Mouse (Mus musculus) cerebellum, postnatal 10 days (tissue): Measurements from ENCODE around the gene Rnf220.
A peak's percentile ranks its signal among the peaks of the same experiment; 100 is the strongest.

Experiments used
- DNase-seq, 2 experiments: peaks; one replicate each; pipeline ENCODE4 v3.0.0; 2021; ENCODE audit warnings: mixed read lengths in 2 of 2

Gene Rnf220

DNA sequence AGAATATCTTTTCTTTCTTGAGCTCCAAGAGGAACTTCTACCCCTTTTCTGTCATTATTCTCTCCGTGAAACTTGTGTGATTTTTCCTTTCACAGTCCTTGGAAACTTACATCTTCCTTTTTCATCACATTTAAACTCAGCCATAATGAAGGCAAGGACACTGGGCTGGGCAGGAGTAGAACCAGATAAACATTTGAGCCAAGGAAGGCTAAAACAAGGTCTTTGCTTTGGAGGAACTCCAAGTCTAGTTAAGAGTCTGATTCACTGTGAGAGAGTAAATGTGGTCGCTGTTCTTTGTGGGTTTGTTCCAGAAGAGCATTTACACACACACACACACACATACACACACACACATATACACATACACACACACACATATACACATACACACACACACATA, 205.2 kb downstream of the Rnf220 start:
- no peak for DNase-seq

DNA sequence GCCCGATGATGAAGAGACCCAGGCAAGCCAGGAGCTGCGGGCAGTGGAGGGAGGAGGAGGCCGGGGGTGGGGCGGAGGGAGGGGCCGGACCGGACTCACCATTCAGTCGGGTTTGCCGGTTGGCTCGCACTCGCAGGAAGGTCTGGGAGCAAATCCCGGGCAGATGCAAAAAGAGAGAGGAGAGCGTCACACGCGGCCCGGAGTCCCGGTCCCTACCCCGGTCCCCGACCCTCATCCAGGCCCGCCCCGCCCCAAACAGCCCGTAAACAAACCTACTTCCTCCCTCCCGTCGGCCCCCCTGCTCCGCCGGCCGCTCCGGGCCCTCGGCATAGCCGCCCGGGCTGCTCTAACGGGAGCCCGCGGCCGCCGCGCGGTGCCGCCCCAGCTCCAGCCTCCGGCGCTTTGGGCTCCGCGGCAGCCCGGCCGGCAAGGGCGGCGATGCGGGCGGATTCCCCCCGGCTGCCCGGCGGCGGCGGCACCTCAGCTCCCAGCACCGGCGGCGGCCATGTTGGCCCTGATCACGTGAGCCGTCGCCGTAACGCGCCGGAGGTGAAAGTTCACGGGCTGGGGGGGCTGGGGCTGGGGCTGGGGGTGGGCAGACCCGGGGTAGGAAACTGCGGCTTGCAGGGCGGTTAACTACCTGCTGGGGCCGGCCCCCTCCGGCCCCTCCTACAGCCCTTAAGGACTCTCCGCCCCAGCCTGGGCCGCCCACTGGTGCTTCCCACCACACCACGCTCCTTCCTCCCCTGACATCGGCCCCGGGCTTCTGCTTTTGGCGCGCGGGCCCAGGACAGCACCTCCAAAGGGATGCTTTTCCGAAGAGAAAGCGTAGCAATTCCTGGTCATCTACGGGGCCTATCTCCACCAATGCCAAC, 207.7 kb downstream of the Rnf220 start:
- DNase-seq, result peak; percentile 87 to 89

DNA sequence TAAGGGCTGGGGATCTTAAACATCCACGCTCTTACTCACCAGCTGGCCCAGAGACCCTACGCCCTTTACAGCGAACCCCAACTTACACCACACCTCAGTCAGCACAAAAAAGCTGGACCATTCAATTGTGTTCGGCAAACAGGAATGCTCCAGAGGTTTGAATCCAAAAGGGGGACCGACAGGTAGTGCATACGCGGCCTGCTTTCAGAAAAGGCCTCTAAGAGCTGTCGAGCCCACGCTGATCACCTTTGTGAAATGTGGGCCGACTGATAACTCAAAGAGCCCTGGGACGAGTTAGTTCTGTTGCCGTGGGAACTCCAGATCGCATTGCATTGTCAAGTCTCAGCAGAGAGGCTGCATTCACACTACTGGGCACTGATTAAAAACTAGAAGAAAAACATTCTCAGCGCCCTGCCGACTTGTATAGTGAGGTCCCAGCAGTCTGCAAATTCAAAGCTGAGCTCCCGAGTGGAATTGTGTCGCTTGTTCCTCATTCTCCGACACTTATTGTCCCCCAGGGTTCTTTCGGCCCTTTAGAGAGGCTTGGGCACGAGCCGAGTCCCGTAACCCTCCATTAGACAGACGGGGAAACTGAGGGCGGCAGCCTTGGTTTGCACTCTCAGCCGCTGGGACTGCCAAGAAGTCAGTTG, 208.4 kb downstream of the Rnf220 start:
- no peak for DNase-seq

- no peak for DNase-seq
Observed at GRCm38 (mm10) chr4:117284363-117284762, 212.5 kb downstream of the Rnf220 start.

- peak; percentile 82 to 90 for DNase-seq
Observed at GRCm38 (mm10) chr4:117283271-117284191, 213.3 kb downstream of the Rnf220 start.

GRCm38 (mm10) chr4:117281090-117281845, 215.6 kb downstream of the Rnf220 start:
- no peak for DNase-seq

DNA sequence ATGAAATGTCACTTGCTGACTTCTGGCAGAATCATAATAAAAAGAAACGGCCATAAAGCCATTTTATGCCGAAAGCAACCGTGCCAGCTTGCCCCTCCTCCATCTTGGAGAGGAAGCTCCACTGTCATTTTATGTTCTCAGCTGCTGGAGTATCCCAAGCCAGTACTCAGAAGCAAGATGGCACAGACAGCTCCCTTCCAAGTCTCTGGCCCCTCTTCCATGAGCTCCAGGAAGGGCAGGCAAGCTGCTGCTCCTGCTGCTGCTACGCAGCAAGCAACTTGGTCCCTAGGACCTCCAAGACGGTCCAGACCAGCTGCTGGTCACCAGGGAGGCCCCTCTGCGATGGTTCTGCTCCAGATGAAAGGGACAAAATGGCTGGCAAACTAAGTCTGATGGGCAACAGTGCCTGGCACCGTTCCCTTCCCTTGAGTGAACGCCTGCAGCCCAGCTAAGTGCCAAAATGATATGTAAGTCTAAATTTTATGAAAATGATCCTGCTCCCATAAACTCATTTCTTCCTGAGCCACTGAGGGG, 216.4 kb downstream of the Rnf220 start:
- DNase-seq, result peak in 1 of 2 experiments; percentile 56

- peak in 1 of 2 experiments; percentile 52 for DNase-seq
Observed at GRCm38 (mm10) chr4:117279253-117279642, 217.6 kb downstream of the Rnf220 start.

DNA sequence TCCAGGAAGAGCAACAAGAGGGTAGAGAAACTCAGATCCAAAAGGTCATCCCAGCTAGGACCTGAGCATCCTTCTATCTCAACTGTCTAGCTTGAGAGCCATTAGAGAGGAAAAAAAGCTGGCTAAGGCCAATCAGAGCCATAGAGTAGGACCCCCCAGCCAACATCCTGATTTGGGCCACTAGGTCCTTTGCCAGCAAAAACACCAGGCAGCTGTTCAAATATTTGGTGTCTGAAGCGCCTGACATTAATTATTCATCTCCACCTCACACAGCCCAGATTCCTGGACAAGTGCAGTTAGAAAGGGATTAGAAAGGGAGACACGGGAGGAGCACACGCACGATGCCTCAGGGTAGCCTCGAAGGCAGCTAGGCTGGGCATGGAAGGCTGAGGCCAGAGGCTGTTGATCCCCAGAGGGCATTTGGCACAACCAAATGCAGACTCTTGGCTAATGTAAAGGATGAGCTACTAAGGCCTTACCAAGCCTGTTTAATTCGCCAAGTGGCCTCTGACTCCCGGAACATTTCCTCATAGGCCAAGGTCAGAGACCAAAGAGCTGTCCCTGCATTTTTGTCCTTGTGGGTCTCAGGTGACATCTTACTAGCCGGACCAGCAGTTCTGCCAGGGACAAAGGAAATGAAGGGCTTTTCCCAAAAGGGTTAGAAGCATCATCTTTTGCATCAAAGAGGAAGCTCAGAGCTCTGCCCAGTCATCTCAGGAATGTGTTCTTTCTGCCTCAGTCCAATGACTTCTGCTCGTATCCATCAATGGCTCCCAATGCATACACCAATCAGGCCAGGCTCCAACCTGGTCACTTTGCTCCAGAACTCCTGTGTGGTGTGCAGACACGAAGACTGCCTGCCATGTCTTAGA, 218.2 kb downstream of the Rnf220 start:
- peak in 1 of 2 experiments; percentile 56 for DNase-seq

GRCm38 (mm10) chr4:117277687-117278086, 219.2 kb downstream of the Rnf220 start:
- DNase-seq, result no peak

- DNase-seq, result peak in 1 of 2 experiments; percentile 52
Observed at GRCm38 (mm10) chr4:117277021-117277420, 219.8 kb downstream of the Rnf220 start.

DNA sequence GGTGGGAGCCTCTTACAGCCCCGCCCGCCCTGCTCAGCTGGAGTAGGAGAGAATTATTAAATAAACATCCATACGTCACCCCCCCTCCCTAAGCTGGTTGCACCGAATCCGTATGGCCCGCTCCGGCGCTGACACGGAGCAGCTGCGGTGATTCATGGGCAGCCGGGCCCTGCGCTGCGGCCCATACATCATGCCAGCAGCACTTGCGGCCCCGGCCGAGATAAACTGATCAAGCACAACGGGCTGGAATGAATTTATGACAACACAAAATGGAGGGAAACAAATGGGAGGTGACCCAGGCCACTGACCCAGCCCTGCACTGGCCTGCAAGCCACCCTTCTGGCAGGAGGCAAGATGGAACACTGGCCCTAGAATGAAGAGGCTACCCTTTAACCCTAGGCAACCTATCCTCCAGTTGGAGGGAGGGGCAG, 220.6 kb downstream of the Rnf220 start:
- no peak for DNase-seq

DNA sequence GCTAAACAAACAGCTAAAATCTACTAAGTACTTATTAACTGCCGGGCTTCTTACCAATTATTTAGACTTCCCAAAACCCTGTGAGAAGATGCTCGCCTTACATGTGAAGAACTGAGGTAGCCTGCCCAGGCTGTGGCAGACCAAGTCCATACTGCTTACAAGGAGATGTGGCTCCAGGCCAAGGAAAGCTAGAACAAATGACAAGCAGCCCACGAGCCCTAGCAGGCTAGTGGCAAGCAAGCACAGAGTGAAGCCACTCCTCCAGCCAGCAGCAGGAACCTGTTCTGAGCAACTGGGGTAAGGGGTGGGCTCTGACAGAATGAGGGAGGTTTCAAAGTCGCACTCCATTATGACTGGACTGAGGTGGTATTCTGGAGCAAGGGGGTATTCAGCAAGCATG, 222.1 kb downstream of the Rnf220 start:
- peak in 1 of 2 experiments; percentile 54 for DNase-seq

- DNase-seq, result no peak
Observed at GRCm38 (mm10) chr4:117272459-117272858, 224.4 kb downstream of the Rnf220 start.

- peak; percentile 90 to 91 for DNase-seq
Observed at GRCm38 (mm10) chr4:117270278-117270677, 226.6 kb downstream of the Rnf220 start.

- no peak for DNase-seq
Observed at GRCm38 (mm10) chr4:117267831-117268437, 228.9 kb downstream of the Rnf220 start.

- DNase-seq, result peak; percentile 91 to 93
Observed at GRCm38 (mm10) chr4:117267284-117267683, 229.6 kb downstream of the Rnf220 start.

GRCm38 (mm10) chr4:117262987-117263386, 233.9 kb downstream of the Rnf220 start:
- no peak for DNase-seq

- DNase-seq, result peak; percentile 88 to 90
Observed at GRCm38 (mm10) chr4:117262101-117262913, 234.5 kb downstream of the Rnf220 start.
